Mouse (Mus musculus): ENCODE measurements around the gene Cct2. TPM values are rescaled to one million over a fixed set of nuclear protein-coding genes. Genes with fewer than 3 reads are reported as not detected.

Gene Cct2
- total RNA-seq, 2 experiments from 2014 or later, result 264 to 274 TPM

DNA sequence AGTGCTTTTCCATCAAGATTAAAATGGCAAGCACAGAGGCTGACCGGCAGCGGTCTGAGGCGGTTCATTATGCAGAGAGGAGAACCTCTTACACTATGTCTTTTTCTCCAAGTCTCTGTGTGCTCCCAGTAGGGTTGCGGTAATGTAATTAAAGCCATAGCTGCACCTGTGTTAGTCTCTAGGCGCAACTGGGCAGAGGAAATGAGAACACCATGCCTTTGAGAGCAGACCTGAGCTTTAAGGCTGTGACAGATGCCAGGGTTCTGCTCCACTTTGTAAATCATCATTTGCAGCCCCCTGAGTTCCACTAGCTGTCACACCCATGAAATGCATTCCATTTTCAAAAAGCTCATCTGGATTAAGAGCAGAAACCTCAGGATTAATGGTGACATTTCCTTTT is 58.9 kb downstream of the Cct2 start:
- DNase-seq (ENCODE audit: low spot score in 2 of 2), result no peak

Other genes starting within 250 kb of the Cct2 start
- under 1 TPM; 0.17 to 0.37 TPM for gene Myrfl, start 166.9 kb downstream of the Cct2 start, total RNA-seq (2021)
- 10 to 100 TPM; 37.1 to 53.9 TPM for gene Rab3ip, start 113.0 kb downstream of the Cct2 start, total RNA-seq (2021)
- gene Gm10271, start 91.2 kb downstream of the Cct2 start, total RNA-seq (2021), result not detected
- under 1 TPM; 0.56 to 0.81 TPM for gene Best3, start 77.5 kb downstream of the Cct2 start, total RNA-seq (2021)
- gene Lrrc10, start 18.5 kb downstream of the Cct2 start, total RNA-seq (2021), result not detected
- gene Frs2, start 84.7 kb upstream of the Cct2 start, total RNA-seq (2021), result 10 to 100 TPM; 37.5 to 39.2 TPM
- gene Yeats4, start 160.7 kb upstream of the Cct2 start, total RNA-seq (2021), result 10 to 100 TPM; 53.2 to 57.6 TPM
- not detected for gene 9530003J23Rik, start 174.9 kb upstream of the Cct2 start, total RNA-seq (2021)
- gene Lyz2, start 218.5 kb upstream of the Cct2 start, total RNA-seq (2021), result 10 to 100 TPM; 59.8 to 74.8 TPM
- gene Lyz1, start 229.1 kb upstream of the Cct2 start, total RNA-seq (2021), result 1 to 10 TPM; 6.8 to 8.3 TPM

Data from adrenal gland, postnatal 4 days (tissue).